Mouse (Mus musculus) lung, postnatal 0 days (tissue): Measurements from ENCODE around the gene 6430548M08Rik.

Experiments
- CTCF ChIP-seq: IDR thresholded peaks from 2 replicates; pipeline ENCODE4 v1.5.1; 2016; ENCODE audit warnings: antibody characterized with exemption, mild to moderate bottlenecking
- EP300 ChIP-seq: IDR thresholded peaks from 2 replicates; pipeline ENCODE4 v1.6.1; 2016; ENCODE audit warnings: antibody characterized with exemption, mild to moderate bottlenecking, control low read depth

DNA sequence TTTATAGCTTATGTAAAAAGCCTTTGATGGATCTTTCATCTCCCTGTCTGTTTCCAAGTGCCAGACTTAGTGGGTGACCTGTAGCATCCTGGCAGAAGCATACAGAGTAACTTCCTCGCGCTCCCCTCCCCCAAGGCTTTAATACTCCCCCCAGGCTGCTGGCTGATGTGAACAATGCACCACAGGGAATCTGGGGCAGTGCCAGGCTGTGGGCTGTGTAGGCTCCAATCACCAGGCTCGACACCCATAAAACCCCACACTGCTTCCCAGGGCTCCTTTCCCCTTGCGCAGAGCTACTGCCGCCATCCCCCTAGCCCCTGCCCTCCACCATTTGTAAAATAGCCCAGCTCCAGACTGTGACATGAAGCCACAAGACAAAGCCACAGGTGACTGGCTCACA is 53.9 kb downstream of the 6430548M08Rik start:
- no peak for TF ChIP-seq EP300
- no peak for TF ChIP-seq CTCF
